ENCODE assay signal across 23 mouse cellular contexts in the genomic region with DNA sequence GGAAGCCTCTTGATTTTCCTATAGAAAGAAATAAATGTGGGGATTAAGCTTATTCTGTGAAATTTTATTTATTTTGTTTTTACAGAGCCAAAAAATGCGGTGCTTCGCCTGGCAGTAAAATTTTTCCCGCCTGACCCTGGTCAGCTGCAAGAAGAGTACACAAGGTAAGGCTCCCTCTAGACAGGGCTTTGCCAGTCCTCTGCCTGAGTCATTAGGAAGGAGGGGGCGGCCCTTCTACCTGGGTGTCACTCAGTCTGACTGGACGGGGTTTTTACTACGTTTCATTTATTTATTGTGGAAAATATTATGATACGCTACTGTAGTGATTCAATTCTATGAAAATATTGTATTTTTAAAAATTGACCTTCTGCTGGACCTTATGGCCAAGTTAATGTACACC. TPM values are rescaled to one million over a fixed set of nuclear protein-coding genes. Genes with fewer than 3 reads are reported as not detected.
DNase-seq lines count a peak whose midpoint lies in the region; ATAC-seq and TF ChIP-seq lines count a peak whose summit lies in the region.
"Had no signal": no experiment of that assay in that cellular context is flagged by ENCODE, and none has a peak within 500 bp of the region (broad histone marks: within the 10 kb centered on the region; RNA-seq: fewer than 3 reads in every experiment).

No protein-coding gene starts in this region.

- H3K4me3 ChIP-seq in liver, adult 2 months (ENCODE audit: insufficient read depth, low read depth, low read length) = no peak overlapping the region
- H3K4me3 ChIP-seq in stomach, postnatal 0 days (ENCODE audit: low read depth, low read length) = no peak overlapping the region
- H3K4me3 ChIP-seq: forebrain, embryonic 10.5 days; forebrain, embryonic 13.5 days; heart, embryonic 10.5 days; heart, embryonic 13.5 days had no signal

- no peaks in the 10 kb centered on the region for H3K79me2 ChIP-seq in liver, adult 2 months (ENCODE audit: control insufficient read depth, insufficient read depth, low read length)

- no peak for TF ChIP-seq POLR2A in liver, adult 2 months (IDR thresholded peaks at IDR 0.05; ENCODE audit: extremely low read depth, insufficient read depth, low read length)

- no peak for TF ChIP-seq CTCF in liver, adult 2 months (IDR thresholded peaks at IDR 0.05; ENCODE audit: low read depth, low read length)
- no peak for TF ChIP-seq CTCF in stomach, postnatal 0 days (IDR thresholded peaks at IDR 0.05; ENCODE audit: low read depth)

- no peaks in the 10 kb centered on the region; the same call in 1 of the 2 replicates for H3K36me3 ChIP-seq in liver, adult 2 months (ENCODE audit: control insufficient read depth, insufficient read depth, low read length)
- no peaks in the 10 kb centered on the region for H3K36me3 ChIP-seq in stomach, postnatal 0 days (ENCODE audit: control insufficient read depth, insufficient read depth, low read length)
- H3K36me3 ChIP-seq: forebrain, embryonic 10.5 days had no signal

- WGBS in liver, adult 2 months = 52% methylated on average over 7 of the region's 7 CpGs
- 66% methylated on average over 7 of the region's 7 CpGs for WGBS in stomach, postnatal 0 days

- no peak for ATAC-seq in stomach, postnatal 0 days (ENCODE audit: low FRiP score, low TSS enrichment)
- ATAC-seq: forebrain, embryonic 13.5 days; forebrain, embryonic 16.5 days; hindbrain, postnatal 0 days; Patski had no signal

- H3K27ac ChIP-seq in liver, adult 2 months (replicated peaks; ENCODE audit: insufficient read depth, low read depth, low read length) = no peak overlapping the region; the same call in 1 of the 2 replicates
- H3K27ac ChIP-seq in stomach, postnatal 0 days (replicated peaks) = no peak overlapping the region
- H3K27ac ChIP-seq: forebrain, embryonic 10.5 days; forebrain, embryonic 13.5 days; heart, embryonic 10.5 days; heart, embryonic 13.5 days; hindbrain, embryonic 14.5 days; hindbrain, postnatal 0 days had no signal

- DNase-seq in liver, adult 2 months (ENCODE audit: extremely low read depth, low read depth, low spot score) = peak; percentile 17
- DNase-seq in liver = no peak
- peak; percentile 15 for DNase-seq in urinary bladder, postnatal 14 days (ENCODE audit: low spot score)
- no peak for DNase-seq in urinary bladder, postnatal 4 days (ENCODE audit: low spot score in 2 of 2)
- DNase-seq in stomach, postnatal 0 days (ENCODE audit: low spot score) = peak; percentile 22
- DNase-seq in gastrocnemius, postnatal 25 days = no peak
- DNase-seq: adrenal gland, postnatal 10 days; adrenal gland, postnatal 36 days; cerebellum, adult 18-20 months; cerebellum, adult 9-10 months; cerebellum, postnatal 14 days; gastrocnemius, postnatal 10 days; heart, adult 18-20 months; heart, postnatal 14 days; heart, postnatal 4 days had no signal

- H3K9me3 ChIP-seq in stomach, postnatal 0 days (ENCODE audit: control insufficient read depth, low read length) = no peaks in the 10 kb centered on the region
- H3K9me3 ChIP-seq: forebrain, embryonic 10.5 days; forebrain, embryonic 13.5 days; heart, embryonic 10.5 days; heart, embryonic 13.5 days had no signal

- H3K27me3 ChIP-seq in liver, adult 2 months (ENCODE audit: control insufficient read depth, insufficient read depth, low read length) = no peaks in the 10 kb centered on the region
- no peaks in the 10 kb centered on the region for H3K27me3 ChIP-seq in stomach, postnatal 0 days (ENCODE audit: control insufficient read depth, insufficient read depth, low read length)
- H3K27me3 ChIP-seq: forebrain, embryonic 13.5 days; heart, embryonic 13.5 days; Patski had no signal

- H3K4me2 ChIP-seq in stomach, postnatal 0 days (replicated peaks; ENCODE audit: low read depth) = no peak overlapping the region
- H3K4me2 ChIP-seq: forebrain, embryonic 13.5 days; heart, embryonic 13.5 days; hindbrain, embryonic 14.5 days had no signal

- H3K4me1 ChIP-seq in liver, adult 2 months (ENCODE audit: control insufficient read depth, insufficient read depth, low read length) = peaks cover 15% of the 10 kb centered on the region
- H3K4me1 ChIP-seq in stomach, postnatal 0 days (replicated peaks; ENCODE audit: control insufficient read depth, insufficient read depth) = no peaks in the 10 kb centered on the region
- H3K4me1 ChIP-seq: forebrain, embryonic 10.5 days; forebrain, embryonic 13.5 days; heart, embryonic 10.5 days; heart, embryonic 13.5 days had no signal

- no peak overlapping the region for H3K9ac ChIP-seq in liver, adult 2 months (ENCODE audit: low read depth, low read length)
- H3K9ac ChIP-seq in stomach, postnatal 0 days (ENCODE audit: low read length) = no peak overlapping the region
- H3K9ac ChIP-seq: forebrain, embryonic 13.5 days; heart, embryonic 13.5 days; hindbrain, embryonic 14.5 days had no signal

- TF ChIP-seq EP300 in stomach, postnatal 0 days (optimal IDR thresholded peaks at IDR 0.05) = no peak

RNA-seq across cellular contexts. Expression of a gene that starts 51.3 kb away (rescaled TPM):
- total RNA-seq in liver, adult 2 months (2014; rRNA removed) = 10.5 and 16.4 TPM in 2 replicates
- polyA plus RNA-seq in liver, adult 2 months (2012; rRNA removed) = 9.2 and 10.5 TPM in 2 replicates
- polyA plus RNA-seq in stomach, postnatal 0 days (2015; fragmentation: Nextera tagmentation; extraction: Ambion mirVana) = 2.9 and 3.0 TPM in 2 replicates
- total RNA-seq in gastrocnemius, postnatal 25 days (2021) = 10 to 100 TPM; 11.6 to 12.2 TPM

Comparison
In these comparisons a context has a peak if more than half of its experiments do, and no peak if none do; other contexts are left out.
1. DNase-seq: peak in liver, adult 2 months (single experiment), urinary bladder, postnatal 14 days (single experiment) and stomach, postnatal 0 days (single experiment); none in liver (single experiment), urinary bladder, postnatal 4 days (0 of 2) and gastrocnemius, postnatal 25 days (single experiment).